Mouse (Mus musculus): Measurements from ENCODE around the gene Sertad4.

DNA sequence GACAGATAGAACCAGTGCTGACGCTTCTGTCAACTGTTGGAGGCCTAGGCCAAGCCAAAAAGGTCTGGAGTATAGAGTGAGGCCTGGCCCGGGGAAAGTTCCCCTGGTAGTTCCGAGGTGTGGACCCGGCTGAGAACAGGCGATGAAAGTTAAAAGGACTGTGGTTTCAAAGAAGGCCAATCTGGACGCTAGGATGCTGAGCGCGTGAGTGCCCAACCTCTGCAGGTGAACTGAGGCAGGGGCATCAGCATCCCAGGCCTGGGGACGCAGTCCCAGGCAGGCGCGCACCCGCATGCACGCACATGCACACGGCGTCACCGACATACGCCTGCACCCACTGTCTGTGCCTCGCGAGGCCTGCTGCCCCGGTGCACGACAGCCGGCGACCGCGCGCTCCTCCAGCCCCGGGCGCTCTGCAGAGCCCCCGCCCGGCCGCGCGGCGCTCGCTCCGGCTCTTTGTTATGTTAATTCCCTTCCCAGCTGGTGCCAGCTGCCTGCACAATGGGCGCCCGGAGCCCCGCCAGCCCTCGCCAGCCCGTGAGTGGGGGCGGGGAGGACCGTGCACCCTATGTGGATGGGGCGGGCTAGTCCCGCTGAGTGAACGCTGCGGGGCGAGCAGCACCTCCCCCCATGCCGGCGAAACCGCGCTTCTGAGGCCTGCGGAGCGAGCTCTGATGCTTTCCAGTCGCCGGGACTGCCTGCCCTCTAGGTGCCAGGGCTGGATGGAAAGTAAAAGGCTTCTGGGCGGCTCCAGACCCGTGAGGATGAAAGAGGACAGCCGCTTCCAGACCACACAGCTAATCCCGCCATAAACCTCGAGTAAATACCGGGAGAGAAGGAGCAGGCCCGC lies 21.0 kb downstream of the Sertad4 start:
- TF ChIP-seq HCFC1 (IDR thresholded peaks at IDR 0.05; ENCODE audit: borderline replicate concordance, insufficient read depth, low read length) (no peak), MAFK (IDR thresholded peaks at IDR 0.05; ENCODE audit: insufficient read depth, low read depth, low read length) (no peak), ZNF384 (IDR thresholded peaks at IDR 0.05; ENCODE audit: low read depth, low read length) (no peak)

Measured in ES-E14 (cell line).